Mouse (Mus musculus) thymus, postnatal 36 days (tissue): Measurements from ENCODE around the gene Nell2.

Source experiments
- DNase-seq, 2 experiments: peaks; one replicate each; pipeline ENCODE4 v3.0.0; 2022; ENCODE audit warnings: mixed read lengths in 2 of 2

Nell2 gene

GRCm38 (mm10) chr15:95467195-95467594 lies 61.2 kb downstream of the Nell2 start:
- DNase-seq: peak; percentile 22 to 46

GRCm38 (mm10) chr15:95460041-95460566 lies 68.3 kb downstream of the Nell2 start:
- DNase-seq: no peak

GRCm38 (mm10) chr15:95444586-95444985 lies 83.8 kb downstream of the Nell2 start:
- no peak for DNase-seq

GRCm38 (mm10) chr15:95437740-95438139 lies 90.6 kb downstream of the Nell2 start:
- DNase-seq: no peak

GRCm38 (mm10) chr15:95436261-95436660 lies 92.1 kb downstream of the Nell2 start:
- DNase-seq: no peak

- DNase-seq: no peak
These were observed 97.1 kb downstream of the Nell2 start for GRCm38 (mm10) chr15:95431156-95431799.

GRCm38 (mm10) chr15:95430000-95430399 lies 98.4 kb downstream of the Nell2 start:
- no peak for DNase-seq

GRCm38 (mm10) chr15:95428003-95428663 lies 100.2 kb downstream of the Nell2 start:
- DNase-seq: no peak

- DNase-seq: no peak
These were observed 103.3 kb downstream of the Nell2 start for GRCm38 (mm10) chr15:95425085-95425484.

GRCm38 (mm10) chr15:95422226-95422950 lies 106.0 kb downstream of the Nell2 start:
- no peak for DNase-seq

- DNase-seq: no peak
These were observed 109.7 kb downstream of the Nell2 start for GRCm38 (mm10) chr15:95418641-95419040.

GRCm38 (mm10) chr15:95411949-95412741 lies 116.2 kb downstream of the Nell2 start:
- DNase-seq: no peak

- DNase-seq: no peak
These were observed 118.0 kb downstream of the Nell2 start for GRCm38 (mm10) chr15:95410213-95410843.

GRCm38 (mm10) chr15:95390347-95390746 lies 138.0 kb downstream of the Nell2 start:
- no peak for DNase-seq

- DNase-seq: no peak
These were observed 139.4 kb downstream of the Nell2 start for GRCm38 (mm10) chr15:95388950-95389349.

- no peak for DNase-seq
These were observed 147.5 kb downstream of the Nell2 start for GRCm38 (mm10) chr15:95380859-95381258.

- no peak for DNase-seq
These were observed 157.5 kb downstream of the Nell2 start for GRCm38 (mm10) chr15:95370720-95371395.

- no peak for DNase-seq
These were observed 160.2 kb downstream of the Nell2 start for GRCm38 (mm10) chr15:95368185-95368584.

- no peak for DNase-seq
These were observed 161.9 kb downstream of the Nell2 start for GRCm38 (mm10) chr15:95366506-95366905.

- no peak for DNase-seq
These were observed 173.6 kb downstream of the Nell2 start for GRCm38 (mm10) chr15:95354806-95355205.
